Mouse (Mus musculus): ENCODE measurements around the gene Cenpe.

Gene Cenpe

DNA sequence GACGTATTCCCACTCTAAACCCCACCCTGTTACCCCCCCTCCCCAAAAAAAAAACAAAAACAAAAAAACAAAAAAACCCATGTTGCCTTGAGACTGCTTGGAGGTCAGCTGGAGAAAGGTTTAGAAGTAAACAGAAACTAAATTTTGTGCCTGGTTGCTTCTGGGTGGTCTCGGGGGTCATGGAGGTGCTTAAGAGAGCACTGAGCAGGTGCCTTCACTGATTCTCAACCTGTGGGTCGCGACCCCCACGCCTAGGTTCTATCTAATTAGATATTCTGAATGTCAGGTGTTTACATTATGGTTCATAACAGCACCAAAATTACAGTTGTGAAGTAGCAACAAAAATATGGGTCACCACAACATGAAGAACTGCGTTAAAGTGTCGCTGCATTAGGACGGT lies 69.4 kb downstream of the Cenpe start:
- DNase-seq = no peak

DNA sequence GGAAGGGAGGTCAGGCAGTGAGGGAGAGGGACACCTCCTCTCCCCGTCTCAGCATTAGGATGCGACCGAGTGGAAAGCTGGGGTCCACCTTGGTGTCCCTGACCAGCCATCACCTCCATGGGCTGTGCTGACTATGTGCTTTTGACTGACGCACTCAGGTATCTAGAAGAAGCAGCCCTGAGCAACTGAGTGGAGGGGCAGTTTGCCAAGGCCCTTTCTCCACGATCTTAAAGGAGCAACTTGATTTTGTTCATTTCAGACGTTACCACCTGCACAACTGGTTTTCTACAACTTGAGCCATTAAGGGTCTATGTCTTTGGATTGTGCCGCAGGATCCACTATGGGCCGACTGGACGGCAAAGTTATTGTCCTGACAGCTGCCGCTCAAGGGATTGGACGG lies 72.9 kb downstream of the Cenpe start:
- no peak for DNase-seq

GRCm38 (mm10) chr3:135285807-135286206 lies 73.5 kb downstream of the Cenpe start:
- no peak for DNase-seq

GRCm38 (mm10) chr3:135288138-135288750 lies 75.9 kb downstream of the Cenpe start:
- peak; percentile 72 to 84 for DNase-seq

DNA sequence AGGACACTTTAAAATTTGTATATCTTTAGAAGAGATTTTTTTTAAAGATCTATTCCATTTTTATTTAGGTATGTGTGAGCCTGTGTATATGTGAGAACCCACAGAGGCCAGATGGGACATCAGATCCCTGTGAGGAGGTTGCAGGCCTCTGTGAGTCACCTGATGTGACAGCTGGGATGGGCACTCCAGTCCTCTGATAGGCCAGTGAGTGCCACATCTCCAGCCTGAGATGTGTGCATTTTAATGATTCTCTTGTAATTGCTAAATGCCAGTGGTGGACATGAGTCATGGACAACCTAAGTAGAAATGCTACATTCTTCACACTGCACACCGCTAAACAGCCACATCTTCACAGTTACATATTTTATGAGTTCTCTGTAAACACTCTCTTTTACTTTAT lies 76.8 kb downstream of the Cenpe start:
- DNase-seq = no peak

- peak in 1 of 2 experiments; percentile 45 for DNase-seq
These were observed 78.0 kb downstream of the Cenpe start for GRCm38 (mm10) chr3:135290249-135290894.

- no peak for DNase-seq
These were observed 81.4 kb downstream of the Cenpe start for GRCm38 (mm10) chr3:135293703-135294102.

DNA sequence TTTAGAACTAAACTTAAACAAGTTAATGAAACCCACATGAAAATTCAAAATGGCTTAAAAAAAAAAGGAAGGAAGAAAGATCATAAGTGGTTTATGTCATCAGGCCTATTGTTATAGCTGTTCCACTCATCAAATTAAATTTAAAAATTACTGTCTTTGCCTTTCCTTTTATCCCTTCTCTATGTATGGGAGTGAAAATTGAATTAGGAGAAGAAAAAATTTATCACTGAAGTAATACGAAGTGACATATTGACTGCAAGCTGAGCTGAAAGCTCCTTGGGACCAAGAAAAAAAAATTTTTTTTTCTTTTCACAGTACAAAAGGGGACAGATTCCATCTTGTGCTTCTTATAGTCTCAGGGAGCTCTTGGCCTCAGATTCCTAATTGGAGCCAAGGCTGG lies 83.2 kb downstream of the Cenpe start:
- DNase-seq = no peak

DNA sequence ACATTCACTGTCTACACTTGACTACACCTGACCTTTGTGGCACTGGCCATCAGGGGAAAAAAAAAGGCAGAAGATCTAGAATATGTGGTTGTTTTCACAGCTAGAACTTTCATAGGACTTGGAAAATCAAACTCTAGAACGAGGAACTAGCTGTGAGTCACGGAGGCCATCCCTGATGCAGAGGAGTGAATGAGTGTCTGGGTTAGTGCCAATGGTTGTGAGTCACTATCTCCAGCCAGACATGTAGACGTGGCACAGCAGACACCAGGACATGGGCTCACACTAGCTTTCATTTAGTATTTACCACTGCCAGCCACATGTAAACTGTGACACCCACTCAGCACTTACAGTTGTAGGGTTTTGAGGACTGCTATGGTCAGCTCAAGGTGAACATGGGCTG lies 86.2 kb downstream of the Cenpe start:
- DNase-seq = no peak

DNA sequence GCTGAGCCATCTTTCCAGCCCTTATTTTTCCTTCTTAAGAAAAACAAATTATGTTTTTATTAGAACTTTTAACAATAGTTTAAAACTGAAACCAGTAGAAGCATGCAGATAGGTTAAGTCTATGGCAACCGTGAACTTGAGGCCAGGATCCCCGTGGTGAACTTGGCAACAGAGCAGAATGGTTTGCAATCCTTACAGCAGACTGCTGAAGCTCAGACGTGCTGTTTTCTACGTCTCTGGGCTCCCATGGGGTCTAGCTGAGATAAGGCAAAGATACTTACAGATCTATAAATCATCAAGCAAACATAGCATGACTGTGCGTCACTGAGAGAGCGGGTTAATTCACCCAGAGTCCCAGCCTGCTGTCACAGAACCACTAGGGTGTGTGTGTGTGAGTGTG lies 87.7 kb downstream of the Cenpe start:
- no peak for DNase-seq

GRCm38 (mm10) chr3:135304060-135304459 lies 91.7 kb downstream of the Cenpe start:
- DNase-seq = no peak

- no peak for DNase-seq
These were observed 92.2 kb downstream of the Cenpe start for GRCm38 (mm10) chr3:135304566-135304965.

DNA sequence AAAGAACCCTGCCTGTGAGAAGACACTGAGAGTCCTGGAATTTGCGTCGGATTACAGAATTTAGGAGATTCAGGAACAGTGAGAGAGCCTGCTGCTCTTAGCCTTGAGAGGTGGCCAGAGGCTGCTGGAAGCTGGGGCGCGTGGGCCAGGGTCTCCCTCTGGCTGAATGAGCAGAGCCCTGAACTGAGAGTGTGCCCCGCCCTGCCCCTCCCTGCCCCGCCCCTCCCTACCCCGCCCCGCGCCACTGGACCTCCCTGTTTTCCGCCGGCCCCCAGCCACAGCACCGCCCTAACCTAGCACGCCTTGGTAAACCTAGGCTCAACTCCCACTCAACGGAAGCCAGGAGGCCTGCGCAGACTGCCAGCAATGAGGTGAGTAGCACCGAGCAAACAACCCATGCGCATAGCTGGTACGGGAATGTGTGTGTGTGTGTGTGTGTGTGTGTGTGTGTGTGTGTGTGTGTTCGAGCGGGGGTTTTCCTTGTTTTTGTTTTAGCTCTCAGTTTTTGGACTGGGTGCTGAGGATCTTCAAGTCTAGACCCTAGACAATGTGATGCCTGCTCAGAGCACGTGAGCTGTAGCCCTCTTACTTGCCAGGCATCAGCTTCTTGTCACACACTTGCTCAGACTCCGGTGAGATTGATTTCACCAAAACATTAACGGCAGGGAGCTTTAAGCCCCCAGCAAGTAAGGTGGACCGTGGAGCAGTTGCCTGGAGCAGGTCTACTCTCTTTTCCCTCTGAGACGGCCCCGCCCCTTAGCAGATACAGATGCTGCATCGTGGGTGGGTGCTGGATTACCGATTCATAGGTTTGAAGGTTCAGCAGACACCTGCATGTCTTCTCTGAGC lies 95.3 kb downstream of the Cenpe start, which contains the start of gene Slc9b2:
TSS of gene Slc9b2 (plus strand) at position 290 of the 849 bp plus-strand sequence.
- no peak for DNase-seq

- no peak for DNase-seq
These were observed 100.7 kb downstream of the Cenpe start for GRCm38 (mm10) chr3:135312916-135313491.

DNA sequence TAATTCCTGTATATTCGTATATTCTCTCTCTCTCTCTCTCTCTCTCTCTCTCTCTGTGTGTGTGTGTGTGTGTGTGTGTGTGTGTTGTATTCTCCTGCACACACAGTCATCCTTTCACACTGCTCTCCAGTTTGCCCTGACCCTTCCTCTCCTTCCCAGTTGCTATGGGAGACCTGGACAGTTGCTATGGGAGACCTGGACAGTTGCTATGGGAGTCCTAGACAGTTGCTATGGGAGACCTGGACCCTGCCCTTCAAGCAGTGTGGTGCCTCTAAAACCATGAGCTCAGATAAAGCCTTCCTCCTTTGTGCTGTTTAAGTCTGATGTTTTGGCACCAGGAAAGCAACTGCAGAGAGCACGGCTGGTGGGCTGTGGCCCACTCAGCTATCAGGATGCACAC lies 101.4 kb downstream of the Cenpe start:
- no peak for DNase-seq

GRCm38 (mm10) chr3:135314811-135315210 lies 102.5 kb downstream of the Cenpe start:
- DNase-seq = no peak

- no peak for DNase-seq
These were observed 103.5 kb downstream of the Cenpe start for GRCm38 (mm10) chr3:135315720-135316425.

GRCm38 (mm10) chr3:135318331-135318730 lies 106.0 kb downstream of the Cenpe start:
- no peak for DNase-seq
